Mouse (Mus musculus): ENCODE data around the gene Gm7361. TPM values are rescaled to one million over a fixed set of nuclear protein-coding genes. Genes with fewer than 3 reads are reported as not detected.
"Not testable (repeated sequence)": the region's sequence is repeated elsewhere in the genome, so short reads cannot be mapped to it uniquely, and the experiment has no call there.

Gene Gm7361
- under 1 TPM; 0.38 to 0.52 TPM for total RNA-seq (2021)
- long read RNA-seq, experiment 1, result 0 reads
- long read RNA-seq, experiment 2, result 0 reads

DNA sequence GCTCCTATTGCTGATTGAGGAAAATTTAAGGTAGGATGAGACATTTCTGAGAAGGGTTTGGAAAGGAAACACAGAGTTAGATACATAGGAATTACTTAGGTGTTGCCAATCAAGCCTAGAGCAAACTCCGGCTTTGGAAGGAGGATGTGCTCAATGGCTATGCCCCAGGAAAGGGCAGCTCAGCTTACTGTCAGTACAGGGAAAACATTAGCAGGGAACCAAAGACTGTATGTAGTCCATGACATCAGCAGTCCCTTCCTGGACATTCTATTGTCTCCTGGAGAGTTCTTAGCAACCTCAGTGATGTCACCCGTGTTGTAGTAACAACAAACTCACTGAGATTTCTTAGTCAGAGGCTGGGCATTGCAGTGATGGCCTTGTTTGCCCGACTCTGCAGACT, at the start of gene Gm7361:
Gm7361 (plus strand) TSS at position 301 of the 400 bp plus-strand sequence.
- H3K4me3 ChIP-seq; H3K27ac ChIP-seq; DNase-seq (ENCODE audit: low spot score in 2 of 2): not testable (repeated sequence)

DNA sequence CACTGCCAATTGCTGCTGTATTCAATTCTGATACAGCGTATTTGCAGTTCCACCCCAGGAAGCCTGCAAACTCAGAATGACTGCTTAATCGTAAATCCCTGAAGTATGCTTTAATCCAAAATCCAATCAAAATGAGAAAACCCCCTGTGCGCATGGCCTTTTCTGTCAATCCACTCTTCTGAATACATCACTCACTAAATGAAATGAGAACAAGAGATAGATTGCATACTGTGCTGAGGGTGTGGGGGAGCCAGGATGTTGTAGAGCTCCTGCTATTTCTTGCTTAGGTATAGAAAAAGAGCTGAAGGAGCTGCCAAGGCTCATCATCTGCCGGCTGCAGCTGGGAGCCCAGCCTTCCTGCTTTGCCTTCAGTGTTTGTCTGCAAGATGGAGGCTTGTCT, 46.5 kb upstream of the Gm7361 start:
- no peak for TF ChIP-seq CTCF (conservative IDR thresholded peaks at IDR 0.05)
- Histone ChIP-seq H3K27ac (no peak overlapping the region), H3K4me3 (no peak overlapping the region)
- no peak for DNase-seq (ENCODE audit: low spot score in 2 of 2)

DNA sequence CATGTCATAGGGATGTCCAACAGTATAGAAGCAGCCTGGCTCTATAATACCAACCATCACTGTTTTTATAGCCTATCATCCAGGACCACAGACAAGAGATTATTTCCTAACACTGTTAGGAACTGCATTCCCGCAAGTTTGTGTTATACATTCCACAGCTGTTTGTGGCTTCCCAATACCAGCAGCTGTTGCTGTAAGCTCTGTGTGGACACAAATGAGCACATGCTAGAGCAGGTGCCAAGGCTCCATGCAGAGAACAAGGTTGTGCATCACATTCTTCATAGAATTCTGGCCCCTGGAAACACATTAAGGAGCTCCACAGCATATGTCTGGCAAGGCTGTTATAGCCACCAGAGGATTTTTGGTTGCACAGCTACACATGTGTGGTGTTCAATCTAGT, 35.4 kb upstream of the Gm7361 start:
- TF ChIP-seq CTCF (conservative IDR thresholded peaks at IDR 0.05), result no peak
- Histone ChIP-seq H3K27ac (no peak overlapping the region), H3K4me3 (no peak overlapping the region)
- no peak for DNase-seq (ENCODE audit: low spot score in 2 of 2)

DNA sequence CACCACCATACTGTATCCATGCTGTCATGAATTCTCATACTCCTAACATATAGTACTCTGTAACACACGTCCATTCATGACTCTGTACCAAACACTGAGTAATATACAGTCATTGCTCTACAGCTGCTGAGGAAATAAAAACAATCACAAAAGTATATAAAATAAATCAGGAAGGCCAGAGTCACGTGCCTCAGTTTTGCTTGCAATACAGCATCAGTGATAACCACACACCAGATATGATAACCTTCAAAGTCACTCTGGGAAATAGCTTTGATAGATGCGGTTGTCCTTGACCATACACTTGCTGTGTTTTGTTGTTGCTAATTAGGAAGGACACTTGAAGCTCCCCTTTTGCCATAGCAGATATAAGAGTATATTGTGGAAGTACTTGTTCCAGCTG, 9.2 kb downstream of the Gm7361 start:
- not testable (repeated sequence) for H3K27ac ChIP-seq; H3K4me3 ChIP-seq; DNase-seq (ENCODE audit: low spot score in 2 of 2)

DNA sequence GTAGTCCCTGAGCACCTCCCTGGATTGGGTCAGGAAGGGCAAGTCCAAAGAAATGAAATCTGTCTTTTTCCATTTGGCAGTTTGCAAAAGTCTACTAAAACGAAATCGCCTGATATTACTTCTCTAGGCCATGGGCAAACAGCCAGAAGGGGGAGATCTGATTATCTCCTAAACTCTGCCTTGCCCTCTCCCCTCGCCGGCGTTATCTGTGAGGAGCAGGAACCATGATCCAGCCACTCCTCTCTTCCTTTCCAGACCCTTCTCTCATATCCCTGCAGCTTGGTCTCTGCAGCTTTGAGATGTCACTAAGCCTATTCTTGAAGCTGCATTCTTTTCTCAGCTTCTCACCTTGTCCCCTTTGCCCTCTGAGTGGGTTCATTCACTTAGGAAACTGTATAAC, 22.9 kb downstream of the Gm7361 start:
- no peak for DNase-seq (ENCODE audit: low spot score in 2 of 2)
- H3K27ac ChIP-seq, result no peak overlapping the region
- no peak for TF ChIP-seq CTCF (conservative IDR thresholded peaks at IDR 0.05)
- H3K4me3 ChIP-seq, result no peak overlapping the region

DNA sequence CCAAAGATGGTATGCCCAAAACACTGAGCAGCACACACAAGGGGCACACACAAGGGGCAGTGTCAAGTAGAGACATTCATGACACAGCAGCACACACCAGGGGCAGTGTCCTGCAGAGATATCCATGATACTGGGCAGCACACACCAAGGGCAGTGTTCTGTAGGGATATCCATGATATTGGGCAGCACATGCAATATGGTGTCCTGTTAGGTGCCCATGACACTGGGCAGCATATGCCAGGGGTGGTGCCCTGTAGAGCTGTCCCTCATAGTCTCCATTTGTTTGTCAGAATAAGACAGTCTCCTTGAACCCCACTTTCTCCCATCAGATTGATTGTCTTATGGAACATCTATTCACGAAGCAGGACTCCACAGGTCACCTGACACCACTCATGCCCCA, 24.2 kb downstream of the Gm7361 start:
- Histone ChIP-seq H3K27ac (no peak overlapping the region), H3K4me3 (no peak overlapping the region)
- TF ChIP-seq CTCF (conservative IDR thresholded peaks at IDR 0.05), result no peak
- no peak for DNase-seq (ENCODE audit: low spot score in 2 of 2)

DNA sequence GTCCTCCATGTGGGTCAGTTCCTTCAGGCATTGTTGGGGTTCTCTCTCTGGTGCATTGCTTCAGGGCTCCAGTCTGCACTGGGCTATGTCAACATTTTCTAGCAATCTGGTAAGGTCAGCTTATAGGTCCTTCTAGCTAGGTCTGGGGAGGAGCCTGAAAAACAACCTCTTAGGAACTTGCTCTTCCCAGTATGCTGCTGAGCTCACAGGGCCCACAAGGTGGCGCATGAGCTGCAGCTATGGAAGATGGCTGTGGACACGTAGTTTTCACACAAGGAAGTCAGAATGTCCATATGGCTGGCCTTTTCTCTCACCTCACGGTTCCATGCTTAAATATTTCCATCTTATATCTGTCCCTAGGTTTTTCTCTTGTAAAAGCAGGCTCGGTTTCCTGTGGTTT, 24.8 kb downstream of the Gm7361 start:
- peak; percentile 64 to 73 for DNase-seq (ENCODE audit: low spot score in 2 of 2)
- Histone ChIP-seq H3K4me3 (no peak overlapping the region), H3K27ac (no peak overlapping the region)
- peak; percentile 97 for TF ChIP-seq CTCF (conservative IDR thresholded peaks at IDR 0.05)

DNA sequence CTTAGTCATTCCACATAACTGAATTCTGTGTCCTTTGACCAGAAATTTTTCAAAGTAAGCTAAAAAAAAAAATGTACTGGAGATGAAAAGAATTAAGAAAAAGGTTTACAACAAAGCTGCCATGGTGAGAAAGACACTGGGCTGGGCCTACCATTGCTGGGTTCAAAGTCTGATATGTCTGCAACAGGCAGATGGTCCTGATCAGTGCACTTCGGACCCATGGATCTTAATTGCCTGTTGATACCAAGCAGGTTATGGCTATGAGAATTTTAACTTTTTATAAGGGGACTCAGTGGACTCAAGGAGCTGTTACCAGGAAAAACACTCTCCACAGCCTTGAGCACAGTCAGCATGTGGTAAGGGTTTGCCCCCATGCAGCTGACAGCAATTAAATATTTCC, 25.9 kb downstream of the Gm7361 start:
- DNase-seq (ENCODE audit: low spot score in 2 of 2), result no peak
- no peak for TF ChIP-seq CTCF (conservative IDR thresholded peaks at IDR 0.05)
- H3K27ac ChIP-seq, result no peak overlapping the region
- no peak overlapping the region for H3K4me3 ChIP-seq

DNA sequence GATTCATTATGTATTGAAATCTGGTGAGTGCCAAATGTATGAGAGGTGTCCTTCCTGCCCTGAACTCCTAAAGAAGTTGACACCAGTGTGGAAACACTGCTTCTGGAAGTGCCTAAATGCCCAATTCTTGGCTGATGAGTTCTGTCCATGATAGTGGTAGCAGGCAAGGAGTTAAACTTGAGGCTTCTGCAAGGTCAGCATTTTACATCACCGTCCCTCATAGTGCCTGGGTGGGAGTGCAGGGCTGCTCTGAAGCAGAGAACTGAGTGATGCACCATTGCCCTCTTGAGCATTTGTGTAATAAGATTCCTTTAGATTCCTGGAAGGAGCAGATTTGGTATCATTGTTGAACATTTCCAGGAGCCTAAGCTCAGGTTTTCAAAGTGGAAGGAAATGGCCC, 34.1 kb downstream of the Gm7361 start:
- no peak overlapping the region for H3K27ac ChIP-seq
- no peak for TF ChIP-seq CTCF (conservative IDR thresholded peaks at IDR 0.05)
- H3K4me3 ChIP-seq, result no peak overlapping the region
- DNase-seq (ENCODE audit: low spot score in 2 of 2), result no peak

DNA sequence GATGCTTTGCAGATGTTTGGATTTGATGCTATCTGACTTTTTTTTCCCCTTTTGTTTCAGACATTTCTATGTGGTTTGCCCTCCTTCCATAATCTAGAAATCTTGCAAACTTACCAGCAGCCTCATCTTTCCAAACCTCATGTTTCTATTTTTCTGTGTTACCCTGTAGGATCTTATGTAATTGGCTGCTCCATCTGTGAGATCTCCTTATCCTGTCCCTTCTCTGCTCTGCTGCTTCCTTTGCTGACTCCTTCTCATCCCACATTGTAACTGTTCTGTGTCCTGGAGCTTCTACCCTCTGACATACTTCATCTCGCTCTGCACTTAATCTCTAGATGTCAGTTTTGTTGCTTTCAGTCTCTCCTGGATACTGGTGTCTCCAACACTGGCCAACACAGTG, 35.8 kb downstream of the Gm7361 start:
- DNase-seq (ENCODE audit: low spot score in 2 of 2), result no peak
- no peak for TF ChIP-seq CTCF (conservative IDR thresholded peaks at IDR 0.05)
- Histone ChIP-seq H3K27ac (no peak overlapping the region), H3K4me3 (no peak overlapping the region)

Other genes starting within 250 kb of the Gm7361 start
- gene Gm5862, start 234.8 kb upstream of the Gm7361 start, total RNA-seq (2021), result not detected
- gene Speer4a, start 218.1 kb upstream of the Gm7361 start, total RNA-seq (2021), result not detected
- gene Gm7347, start 199.1 kb upstream of the Gm7361 start, total RNA-seq (2021), result not detected
- not detected for gene Gm10471, start 168.4 kb upstream of the Gm7361 start, total RNA-seq (2021)
- not detected for gene 5031410I06Rik, start 152.3 kb upstream of the Gm7361 start, total RNA-seq (2021)
- gene Gm10220, start 136.3 kb upstream of the Gm7361 start, total RNA-seq (2021), result not detected